Mouse (Mus musculus): ENCODE measurements around the gene Smpd3.
"Not testable (repeated sequence)": the region's sequence is repeated elsewhere in the genome, so short reads cannot be mapped to it uniquely, and the experiment has no call there.

Smpd3 gene

DNA sequence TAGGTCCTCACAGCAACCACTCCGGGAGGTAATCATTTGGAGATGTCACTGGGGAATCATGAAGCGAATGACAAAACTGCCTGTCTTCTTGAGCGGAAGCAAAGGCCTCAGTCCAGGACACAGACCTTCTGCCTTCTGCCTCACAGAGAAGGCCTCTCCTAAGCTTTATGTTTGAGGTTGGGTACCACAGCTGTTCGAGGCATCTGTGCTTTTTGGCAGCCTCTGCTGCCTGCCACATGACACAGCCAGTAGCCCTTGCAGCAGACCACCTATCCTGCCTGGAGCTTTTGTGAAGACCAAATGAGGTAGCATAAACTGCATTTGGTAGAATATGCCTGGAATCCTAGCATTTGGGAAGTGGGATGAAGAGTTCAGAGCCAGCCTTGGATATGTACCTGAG is 11.2 kb downstream of the Smpd3 start:
- no peak for DNase-seq (ENCODE audit: low read depth)

DNA sequence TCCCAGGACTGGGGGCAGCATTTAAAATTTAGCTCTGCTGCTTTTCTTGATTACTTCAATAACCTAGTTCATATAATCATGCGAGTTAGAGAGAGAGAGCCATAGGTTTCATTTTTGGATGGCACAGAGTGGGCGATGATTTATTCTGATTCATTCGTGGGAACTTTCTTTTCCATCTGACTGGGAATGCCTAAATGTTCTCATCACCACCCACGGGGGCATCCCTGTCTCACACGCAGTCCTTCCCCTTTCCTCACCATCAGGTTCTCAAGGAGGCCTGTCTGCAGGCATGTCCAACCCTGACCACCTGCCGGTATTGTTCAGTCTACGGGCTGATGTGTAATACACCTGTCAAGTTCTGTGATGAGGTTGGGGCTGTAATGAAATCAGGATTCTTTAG is 16.4 kb downstream of the Smpd3 start:
- no peak for DNase-seq (ENCODE audit: low read depth)

DNA sequence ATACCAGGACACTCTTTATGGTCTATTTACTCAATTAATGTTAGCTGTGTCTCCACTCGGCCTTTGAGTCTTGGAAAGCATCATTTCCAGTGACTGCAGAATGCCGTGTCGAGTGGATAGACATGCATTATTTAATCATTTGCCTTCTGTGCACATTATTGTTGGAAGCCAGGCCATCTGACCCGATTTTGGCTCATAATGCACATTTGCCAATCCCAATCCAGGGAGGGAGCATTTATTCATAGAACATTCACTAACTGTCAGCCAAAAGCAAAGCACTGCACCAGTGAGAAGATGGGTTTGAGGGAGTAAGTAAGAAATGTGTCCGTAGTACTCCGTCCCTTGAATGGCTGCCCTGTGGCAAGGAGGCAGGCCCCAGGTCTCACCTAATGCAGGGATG is 17.8 kb downstream of the Smpd3 start:
- no peak for DNase-seq (ENCODE audit: low read depth)

DNA sequence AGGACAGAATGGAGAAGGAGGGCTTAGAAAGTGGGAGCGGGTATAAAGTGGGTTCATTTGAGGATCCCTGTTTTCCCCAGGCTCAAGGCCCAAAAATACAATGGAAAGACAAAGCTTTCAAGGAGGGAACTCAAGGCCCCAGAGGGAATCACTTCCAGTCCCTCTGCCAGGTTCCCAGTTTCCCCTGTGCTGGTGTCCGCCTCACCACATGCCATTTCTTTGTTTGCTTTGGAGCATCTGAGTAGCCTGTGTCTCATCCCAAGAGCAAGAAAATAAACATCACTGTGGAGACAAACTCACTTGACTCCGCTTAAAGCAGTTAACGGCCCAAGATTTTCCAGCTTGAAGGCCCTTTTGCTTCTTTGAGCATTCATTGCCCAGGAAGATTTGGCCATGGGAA is 20.7 kb downstream of the Smpd3 start:
- DNase-seq (ENCODE audit: low read depth) = no peak

DNA sequence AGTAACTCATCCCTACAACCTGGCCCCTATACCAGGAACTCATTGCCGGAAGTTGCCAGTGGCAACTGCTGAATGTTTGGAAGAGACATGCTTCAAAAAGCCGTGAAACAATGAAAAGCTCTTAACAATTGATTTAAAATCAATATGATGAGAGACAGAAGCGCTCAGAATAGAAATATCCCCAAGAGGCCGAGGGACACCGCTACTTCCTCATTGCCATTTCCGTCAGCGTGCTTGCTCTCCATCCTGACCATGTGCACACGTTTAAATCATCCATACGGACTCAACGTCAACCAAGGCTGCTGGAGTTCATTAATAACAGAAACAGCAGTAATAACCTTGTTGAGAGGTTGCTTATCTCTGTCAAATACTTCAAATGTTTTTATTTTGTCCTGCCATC is 21.3 kb downstream of the Smpd3 start:
- DNase-seq (ENCODE audit: low read depth) = no peak

DNA sequence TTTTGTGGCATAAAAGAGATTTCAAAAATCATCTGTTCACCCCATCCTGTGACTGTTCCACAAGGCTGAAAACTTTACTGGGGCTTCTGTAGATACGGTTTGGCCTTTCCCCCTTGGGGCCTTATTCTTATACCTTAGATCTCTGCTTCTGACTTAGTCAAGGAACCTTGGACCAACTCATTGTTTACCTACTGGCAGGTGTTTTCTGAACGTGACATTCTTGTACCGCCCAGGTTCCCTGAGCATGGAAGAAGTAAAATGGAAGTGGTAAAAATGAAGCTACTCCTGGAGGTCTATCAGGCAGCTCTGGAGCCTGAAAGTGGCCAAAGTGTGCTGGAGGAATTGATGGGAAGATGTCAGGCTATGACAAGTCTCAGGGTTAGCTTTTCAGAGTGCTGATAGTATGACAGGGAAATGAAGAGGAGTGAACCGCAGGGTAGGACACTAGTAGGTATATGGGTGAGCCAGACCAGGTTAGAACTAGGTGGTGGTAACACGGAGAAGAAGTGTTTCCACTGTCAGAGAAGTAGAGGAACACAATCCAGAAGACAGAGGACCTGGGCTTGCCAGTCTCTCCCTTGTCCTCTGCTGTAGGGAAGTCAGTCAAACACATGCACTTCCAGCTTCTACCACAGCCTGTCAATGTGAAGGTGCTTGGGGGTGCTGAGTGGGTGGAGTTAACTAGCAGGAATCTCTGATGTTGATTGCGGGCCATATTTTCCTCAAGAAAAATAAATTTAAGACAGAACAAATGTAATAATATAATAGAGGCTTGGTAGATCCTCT is 22.2 kb downstream of the Smpd3 start:
- DNase-seq (ENCODE audit: low read depth) = no peak

GRCm38 (mm10) chr8:106313799-106314198 is 24.0 kb downstream of the Smpd3 start:
- DNase-seq (ENCODE audit: low read depth) = no peak

DNA sequence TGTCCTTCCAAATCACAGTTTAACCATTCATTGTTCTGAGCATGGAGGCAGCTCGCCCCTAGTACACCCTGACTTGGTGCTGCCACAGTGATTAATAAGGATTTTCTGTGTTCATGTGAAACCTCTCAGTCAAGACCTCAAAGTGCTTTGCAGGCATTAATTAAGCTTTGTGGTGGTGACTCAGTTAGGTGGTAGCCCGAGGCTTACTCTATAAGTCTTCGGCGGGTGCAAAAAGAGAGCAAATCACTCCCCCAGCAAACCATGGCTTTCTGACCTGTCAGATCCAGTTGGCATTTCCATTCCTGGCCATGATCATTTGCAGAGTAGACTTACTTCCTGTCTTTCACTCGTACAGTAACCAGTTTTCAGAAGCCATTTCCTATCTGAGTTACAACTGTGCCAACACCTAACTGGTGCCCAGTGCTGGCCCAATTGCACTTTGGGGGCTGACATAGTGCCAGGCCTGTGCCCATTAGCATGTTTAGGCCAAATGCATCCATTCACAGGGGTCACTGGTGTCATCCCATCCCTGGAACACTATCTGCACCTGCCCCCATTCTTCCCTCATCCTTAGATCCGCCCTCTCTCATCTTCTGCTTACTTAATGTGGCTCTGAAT is 24.6 kb downstream of the Smpd3 start:
- no peak for DNase-seq (ENCODE audit: low read depth)

GRCm38 (mm10) chr8:106311967-106312366 is 25.8 kb downstream of the Smpd3 start:
- DNase-seq (ENCODE audit: low read depth) = no peak

- DNase-seq (ENCODE audit: low read depth) = no peak
These were observed 27.6 kb downstream of the Smpd3 start for GRCm38 (mm10) chr8:106310026-106310652.

DNA sequence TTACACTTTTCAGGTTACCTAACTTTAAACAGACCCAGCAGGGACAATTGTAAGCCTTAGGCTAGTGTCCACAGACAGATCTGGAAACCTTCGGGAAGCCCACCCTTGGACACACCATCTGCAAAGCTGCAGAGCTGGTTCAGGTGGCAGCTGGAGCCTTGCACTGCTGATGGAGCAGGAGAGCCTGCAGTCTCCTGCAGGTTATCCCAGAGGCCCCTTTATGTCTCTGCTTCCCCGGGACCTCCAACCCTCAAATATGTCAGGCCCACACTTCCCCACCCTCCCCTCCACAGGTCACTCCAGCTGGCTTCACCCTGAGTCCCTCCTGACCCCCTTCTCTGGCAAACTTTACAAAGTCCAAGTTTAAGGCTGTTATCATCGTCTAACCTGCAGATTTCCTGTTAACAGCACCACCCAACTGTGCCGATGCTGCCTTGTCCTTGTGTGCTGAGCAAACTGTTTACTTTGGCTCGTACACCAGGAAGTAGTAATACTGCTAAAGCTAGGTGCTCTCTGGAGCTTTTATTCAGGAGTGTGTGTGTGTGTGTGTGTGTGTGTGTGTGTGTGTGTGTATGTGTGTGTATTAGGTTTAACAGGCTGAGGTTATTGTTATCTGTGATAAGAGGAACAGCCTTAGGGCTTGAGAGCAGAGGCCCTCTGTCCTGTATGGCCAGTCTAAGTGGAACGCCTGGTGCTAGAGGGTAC is 29.6 kb downstream of the Smpd3 start:
- not testable (repeated sequence) for DNase-seq (ENCODE audit: low read depth)

DNA sequence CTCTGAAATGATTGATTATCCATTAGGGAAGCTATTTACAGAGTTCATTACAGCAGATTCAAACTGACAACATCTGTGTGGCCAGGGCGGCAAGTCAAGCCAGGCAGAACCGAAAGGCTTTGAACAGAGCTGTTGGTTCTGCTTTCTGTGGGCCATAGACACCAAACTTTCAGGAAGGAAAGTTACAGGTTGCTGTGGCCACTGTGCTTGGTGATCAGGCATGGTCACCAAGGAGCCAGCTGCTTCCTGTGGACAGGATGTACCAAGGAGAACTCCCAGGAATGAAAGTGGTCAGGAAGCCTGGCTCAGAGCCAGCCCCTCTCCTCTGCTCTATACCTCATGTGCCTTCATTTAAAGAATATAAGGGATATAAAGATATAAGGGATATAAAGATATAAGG is 30.2 kb downstream of the Smpd3 start:
- no peak for DNase-seq (ENCODE audit: low read depth)

- DNase-seq (ENCODE audit: low read depth) = not testable (repeated sequence)
These were observed 31.0 kb downstream of the Smpd3 start for GRCm38 (mm10) chr8:106306711-106307248.

DNA sequence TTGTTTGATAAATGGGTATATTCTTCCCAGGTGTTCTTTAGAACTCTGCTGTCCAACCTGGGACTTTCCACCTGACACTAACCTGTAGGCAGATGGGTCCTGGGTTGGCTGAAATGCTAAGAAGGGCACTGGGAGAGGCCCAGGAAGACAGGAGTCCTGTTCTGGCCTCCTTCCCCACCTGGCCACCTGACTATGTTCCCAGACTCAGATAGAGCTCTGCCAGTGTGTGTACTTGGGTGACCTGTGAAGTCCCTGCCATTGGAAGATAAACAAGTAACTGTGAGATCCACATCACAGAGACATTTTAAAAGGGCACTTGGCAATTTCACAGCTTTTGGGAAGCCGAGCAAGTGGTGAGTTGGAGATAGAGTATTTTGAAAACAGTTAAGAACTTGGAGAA is 31.7 kb downstream of the Smpd3 start:
- no peak for DNase-seq (ENCODE audit: low read depth)

DNA sequence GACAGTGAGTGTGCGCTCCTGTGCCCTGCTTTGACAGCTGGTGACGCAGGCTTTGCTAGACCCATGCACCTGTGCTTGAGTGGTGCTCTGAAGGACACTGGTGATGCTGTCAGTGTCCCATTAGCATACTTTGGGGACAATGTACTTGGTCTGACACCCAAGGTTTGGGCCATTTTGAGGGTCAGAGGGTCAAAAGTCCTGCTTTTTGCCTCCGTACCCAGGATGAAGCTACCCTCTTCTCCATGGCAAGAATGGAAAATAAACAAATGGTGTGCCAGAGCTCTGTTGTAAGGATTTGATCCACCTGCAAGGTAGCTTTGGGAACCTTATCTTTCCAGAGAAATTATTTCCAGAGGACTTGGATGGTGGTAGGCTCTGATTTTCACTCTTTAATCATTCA is 32.5 kb downstream of the Smpd3 start:
- DNase-seq (ENCODE audit: low read depth) = no peak

DNA sequence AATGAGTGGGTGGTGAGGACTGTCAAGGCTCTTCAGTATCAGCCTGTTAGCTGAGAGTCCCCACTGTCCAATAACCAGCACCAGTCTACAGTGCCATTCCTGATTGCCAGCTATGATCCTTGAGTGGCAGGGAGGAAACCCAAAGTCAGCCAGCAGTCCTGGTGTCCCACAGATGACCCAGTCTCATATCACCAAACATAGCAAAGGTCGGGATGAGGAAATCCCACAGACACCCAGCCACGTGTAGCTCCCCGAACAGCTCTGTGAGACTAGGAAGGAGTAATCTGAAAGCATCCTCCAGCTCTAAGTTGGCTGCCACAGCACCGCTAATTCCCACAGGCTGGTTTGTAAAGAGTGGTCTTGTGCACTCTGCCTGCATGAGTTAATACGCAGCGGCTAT is 33.5 kb downstream of the Smpd3 start:
- no peak for DNase-seq (ENCODE audit: low read depth)

GRCm38 (mm10) chr8:106300739-106301715 is 36.8 kb downstream of the Smpd3 start:
- DNase-seq (ENCODE audit: low read depth) = no peak

GRCm38 (mm10) chr8:106299686-106300085 is 38.1 kb downstream of the Smpd3 start:
- no peak for DNase-seq (ENCODE audit: low read depth)

- DNase-seq (ENCODE audit: low read depth) = no peak
These were observed 38.9 kb downstream of the Smpd3 start for GRCm38 (mm10) chr8:106298846-106299245.

- DNase-seq (ENCODE audit: low read depth) = no peak
These were observed 39.5 kb downstream of the Smpd3 start for GRCm38 (mm10) chr8:106298261-106298660.
